Mouse (Mus musculus): ENCODE measurements around the gene Plscr5.
A peak's percentile ranks its signal among the peaks of the same experiment; 100 is the strongest.
"Not testable (repeated sequence)": the region's sequence is repeated elsewhere in the genome, so short reads cannot be mapped to it uniquely, and the experiment has no call there.

Gene Plscr5

DNA sequence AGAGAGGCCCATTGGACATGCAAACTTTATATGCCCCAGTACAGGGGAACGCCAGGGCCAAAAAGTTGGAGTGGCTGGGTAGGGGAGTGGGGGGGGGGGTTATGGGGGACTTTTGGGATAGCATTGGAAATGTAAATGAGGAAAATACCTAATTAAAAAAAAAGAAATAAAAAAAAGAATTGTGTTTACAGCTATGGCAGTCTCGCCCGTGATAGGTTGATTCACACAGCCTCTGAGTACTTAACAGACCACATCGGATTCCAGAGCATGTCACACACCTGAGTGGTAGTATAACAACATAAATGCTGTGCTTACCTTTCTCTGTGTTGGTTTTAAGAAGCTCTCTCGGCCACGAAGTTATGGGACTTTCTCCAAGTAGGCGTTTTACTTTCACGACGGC, at the start of gene Plscr5:
Plscr5 (plus strand) TSS at position 301 of the 400 bp plus-strand sequence.
- DNase-seq (ENCODE audit: low read depth, low spot score) = not testable (repeated sequence)

DNA sequence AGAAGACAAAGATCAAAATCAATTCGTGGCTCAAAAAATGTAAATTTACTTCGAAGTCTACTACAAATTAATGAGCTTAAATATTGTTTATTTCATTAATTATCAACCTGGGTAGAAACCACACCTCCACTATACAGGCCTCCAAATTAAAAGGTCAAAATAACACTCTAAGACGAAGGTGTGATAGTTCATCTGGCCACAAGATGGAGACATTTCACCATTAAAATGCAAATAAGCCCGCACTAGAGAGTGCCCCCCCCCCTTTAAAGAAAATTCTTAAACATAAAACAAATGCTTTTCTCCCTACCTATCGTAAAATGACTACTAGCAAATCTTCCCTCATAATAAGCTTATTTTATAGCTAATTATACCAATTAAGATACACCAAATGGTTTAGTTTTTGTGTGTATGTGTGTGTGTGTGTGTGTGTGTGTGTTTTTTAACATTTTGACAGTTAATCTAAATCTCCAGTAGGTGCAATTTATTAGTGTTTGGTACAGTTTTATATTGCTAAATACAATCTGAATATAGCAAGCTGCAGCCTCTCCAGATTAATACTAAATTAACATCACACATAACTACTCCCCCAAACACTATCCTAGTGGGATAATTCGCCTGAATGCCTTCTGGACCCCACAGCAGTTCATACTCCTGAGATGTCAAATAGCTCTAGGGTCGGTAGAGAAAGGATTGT, 45.0 kb upstream of the Plscr5 start:
- DNase-seq (ENCODE audit: low read depth, low spot score) = peak; percentile 36

DNA sequence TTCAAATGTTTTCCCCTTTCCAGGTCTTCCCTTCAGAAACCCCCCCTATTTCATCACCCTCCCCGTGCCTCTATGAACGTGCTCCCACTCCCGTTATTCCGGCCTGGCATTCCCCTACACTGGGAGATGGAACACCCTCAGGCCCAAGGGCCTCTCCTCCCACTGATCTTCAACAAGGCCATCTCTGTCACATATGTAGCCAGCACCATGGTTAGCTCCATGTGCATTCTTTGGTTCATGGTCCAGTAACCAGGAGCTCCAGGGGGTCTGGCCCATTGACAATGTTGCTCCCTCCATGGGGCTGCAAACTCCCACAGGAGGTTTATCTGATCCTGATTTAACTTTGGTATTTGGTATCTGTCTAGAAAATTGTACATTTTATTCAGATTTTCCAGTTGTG, 30.5 kb upstream of the Plscr5 start:
- DNase-seq (ENCODE audit: low read depth, low spot score) = peak; percentile 54

DNA sequence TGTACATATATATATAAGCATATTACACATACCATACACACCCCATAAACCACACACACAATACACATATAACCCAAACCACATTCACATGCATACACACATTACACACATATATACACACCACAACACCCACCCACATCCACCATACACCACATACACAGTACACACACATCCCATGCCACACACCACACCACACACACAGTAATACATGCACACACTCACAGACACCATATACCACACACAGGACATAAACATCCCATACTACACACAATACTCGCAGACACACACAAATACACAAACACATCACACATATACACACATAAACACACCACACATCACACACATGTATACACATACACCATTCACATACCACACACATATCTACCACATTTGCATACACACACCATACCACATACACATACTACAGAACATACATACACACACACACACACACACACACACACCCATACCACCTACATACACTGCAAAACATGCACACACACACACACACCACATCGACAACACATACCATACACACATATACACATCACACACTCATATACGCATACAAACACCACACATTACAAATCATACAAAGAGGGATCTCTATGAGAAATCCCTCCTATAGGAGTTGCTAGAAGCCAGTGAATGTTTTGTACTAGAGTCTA, 19.3 kb upstream of the Plscr5 start:
- no peak for DNase-seq (ENCODE audit: low read depth, low spot score)

DNA sequence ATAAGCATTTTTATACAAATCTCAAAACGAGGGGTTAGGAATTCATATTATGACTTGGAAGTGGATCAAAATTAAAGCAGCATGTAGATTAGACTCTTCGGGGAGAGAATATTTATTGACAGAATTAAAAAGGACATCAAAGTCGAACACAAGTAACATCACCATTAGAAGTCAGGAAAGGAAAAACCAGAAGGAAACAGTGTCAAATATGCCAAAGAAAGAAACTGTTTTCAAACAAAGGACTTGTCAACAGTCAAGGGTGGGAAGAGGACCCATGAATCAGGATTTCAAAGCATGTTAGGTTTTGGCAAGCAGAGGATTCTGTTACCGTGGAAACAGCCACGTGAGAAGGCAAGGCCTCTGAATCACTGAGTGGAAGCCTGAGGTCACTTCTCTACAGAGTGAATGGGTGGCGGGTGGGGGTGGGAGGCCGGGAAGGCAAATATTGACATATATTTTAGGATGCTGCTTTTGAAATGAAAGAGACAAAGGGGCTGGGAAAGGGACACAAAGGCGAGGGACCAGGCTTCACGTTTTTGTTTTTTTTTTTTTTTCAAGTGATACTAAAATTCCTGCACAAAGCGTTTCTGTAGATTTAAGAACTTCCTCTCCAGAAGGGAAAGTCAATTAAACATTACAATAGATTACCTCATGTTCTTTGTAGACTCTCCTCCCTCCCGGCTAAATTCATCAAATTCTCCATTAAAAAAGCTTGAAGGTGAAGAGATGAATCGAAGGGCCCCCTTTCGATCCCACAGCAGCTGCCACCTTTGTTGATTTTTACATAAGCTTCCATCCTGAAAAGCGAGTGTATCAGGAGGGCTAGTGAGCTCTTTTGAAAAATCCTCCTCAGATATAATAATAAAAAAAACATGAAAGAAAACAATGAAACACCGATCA, 18.3 kb upstream of the Plscr5 start:
- peak; percentile 76 for DNase-seq (ENCODE audit: low read depth, low spot score)

DNA sequence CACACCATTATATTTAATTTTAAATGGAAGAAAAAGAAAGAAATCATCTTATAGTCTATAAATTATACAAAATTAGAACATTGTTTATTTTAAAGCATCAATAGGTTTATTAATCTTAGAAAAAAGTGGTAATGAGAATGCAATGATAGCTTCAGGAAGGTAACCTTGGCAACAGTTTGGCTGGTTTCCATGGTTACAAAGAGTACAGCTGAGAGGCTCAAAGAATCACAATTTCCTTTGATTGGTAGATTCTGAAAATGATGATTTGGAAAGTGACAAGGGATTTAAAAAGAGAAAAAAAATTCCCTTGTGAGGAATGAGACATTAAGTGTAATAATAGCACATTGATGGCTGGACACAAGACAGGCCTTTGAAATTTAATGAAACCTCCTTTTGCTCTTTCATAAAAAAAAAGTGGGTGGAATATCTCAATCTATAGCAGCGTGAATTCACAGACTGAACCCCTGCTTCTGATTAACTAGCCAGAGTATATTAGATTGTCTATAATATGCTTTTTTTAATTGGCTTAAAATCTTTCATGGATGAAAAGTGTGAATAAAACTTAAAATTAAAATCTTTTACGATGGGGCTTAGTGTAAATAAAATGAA, 13.8 kb upstream of the Plscr5 start:
- peak; percentile 23 for DNase-seq (ENCODE audit: low read depth, low spot score)

DNA sequence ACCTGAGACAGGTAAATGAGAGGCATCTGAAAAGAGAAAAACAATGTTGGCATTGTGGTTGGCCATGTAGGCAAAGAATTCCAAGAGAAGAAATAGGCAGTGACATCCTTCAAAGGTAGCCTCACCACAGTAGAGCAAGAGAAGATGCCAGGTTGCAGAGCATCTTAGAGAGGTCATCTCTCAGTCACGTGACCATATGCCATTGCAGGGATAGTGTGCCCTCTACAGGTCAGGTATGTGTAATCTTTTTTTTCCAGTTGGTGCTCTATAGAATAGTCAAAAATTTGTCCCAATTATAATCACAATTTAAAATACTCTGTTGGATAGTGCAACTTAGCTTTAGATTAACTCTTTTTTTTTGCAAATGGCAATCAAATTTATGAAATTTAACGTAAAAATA, 1.4 kb upstream of the Plscr5 start:
- DNase-seq (ENCODE audit: low read depth, low spot score) = peak; percentile 9

DNA sequence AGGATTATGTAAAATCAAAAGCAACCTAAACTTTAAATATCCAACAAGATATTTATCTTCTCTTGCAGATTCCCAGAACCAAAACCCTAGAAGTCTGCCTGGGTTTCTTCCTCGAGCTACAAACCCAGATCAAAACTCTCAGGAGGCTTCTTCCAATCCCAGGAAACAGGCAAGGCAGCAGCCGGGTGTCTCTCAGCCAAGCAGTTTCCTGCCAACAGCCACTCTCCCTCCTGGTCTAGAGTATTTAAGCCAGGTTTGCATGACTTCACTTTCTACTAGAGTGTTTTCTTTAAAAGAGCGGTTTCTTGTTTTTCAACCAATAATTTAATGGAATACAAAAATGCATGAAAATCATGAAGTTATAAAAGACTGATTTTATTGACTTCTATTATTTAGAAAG, 5.7 kb downstream of the Plscr5 start:
- no peak for DNase-seq (ENCODE audit: low read depth, low spot score)

DNA sequence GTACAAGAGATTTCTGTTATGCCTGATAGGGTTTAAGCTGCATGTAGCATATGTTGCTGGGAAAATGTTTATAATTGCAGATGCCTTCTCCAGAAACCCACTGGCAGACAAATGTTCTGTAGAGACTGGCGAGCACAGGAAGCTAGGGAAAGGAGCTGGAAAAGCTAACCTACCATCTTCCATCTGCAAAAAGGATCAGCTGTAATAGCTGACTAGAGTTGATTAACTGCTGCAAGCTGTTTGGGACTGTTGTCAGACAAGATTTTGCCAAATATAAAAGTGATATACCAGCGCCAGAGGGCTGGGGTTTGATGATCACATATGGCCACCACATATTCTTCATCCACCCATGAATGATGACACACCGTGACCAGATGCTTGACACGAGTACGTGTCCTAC, 6.8 kb downstream of the Plscr5 start:
- no peak for DNase-seq (ENCODE audit: low read depth, low spot score)

DNA sequence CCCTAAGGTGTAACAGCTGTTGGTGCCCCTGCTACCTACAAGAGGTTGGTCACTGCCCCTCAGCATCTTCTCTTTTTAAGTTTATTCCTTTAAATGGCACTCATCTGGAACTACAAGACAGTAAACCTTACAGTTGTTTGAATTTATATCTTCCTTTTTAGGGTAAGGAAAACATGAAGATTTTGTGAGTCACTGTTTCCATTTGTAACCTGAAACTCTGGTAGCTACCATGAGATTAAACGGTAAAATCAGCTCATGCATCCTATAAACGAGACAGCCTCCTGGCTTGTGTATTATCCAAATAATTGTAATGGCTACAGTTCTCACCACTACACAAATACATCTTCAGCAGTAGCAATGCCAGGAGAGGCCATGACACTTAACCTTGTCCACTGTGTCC, 11.7 kb downstream of the Plscr5 start:
- no peak for DNase-seq (ENCODE audit: low read depth, low spot score)

DNA sequence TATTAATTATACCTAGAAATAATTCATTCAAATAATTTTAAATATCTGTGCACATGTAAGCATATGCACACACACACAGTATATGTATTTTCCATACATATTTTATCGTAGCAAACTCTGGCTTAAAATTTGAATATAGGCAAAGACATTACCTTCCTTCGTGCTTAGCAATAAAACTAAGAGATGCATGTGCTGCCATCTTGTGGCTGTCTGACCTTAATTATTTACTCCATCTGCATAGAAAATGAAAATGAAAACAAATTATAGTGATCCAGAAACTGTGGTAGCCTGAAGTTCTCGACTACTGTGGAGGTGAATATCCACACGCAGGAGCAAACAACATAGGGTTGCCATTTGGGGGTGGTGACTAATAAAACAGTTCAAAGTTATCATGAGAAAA, 14.6 kb downstream of the Plscr5 start:
- peak; percentile 27 for DNase-seq (ENCODE audit: low read depth, low spot score)

DNA sequence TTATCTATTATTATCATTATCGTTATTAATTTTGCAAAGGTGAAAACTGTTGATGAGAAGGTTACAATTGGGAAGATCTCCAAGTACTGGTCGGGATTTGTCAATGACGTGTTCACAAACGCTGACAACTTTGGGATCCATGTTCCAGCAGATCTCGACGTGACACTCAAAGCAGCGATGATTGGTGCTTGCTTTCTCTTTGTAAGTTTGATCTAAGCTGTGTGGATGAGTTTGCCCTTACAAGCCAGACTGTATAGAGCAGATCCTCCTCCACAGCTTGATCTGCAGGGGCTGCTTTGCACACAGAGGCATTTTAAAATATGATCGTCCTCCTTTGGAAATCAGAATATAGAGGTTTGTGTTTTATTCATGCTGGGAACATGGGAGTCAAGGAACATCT, 15.0 kb downstream of the Plscr5 start:
- no peak for DNase-seq (ENCODE audit: low read depth, low spot score)

DNA sequence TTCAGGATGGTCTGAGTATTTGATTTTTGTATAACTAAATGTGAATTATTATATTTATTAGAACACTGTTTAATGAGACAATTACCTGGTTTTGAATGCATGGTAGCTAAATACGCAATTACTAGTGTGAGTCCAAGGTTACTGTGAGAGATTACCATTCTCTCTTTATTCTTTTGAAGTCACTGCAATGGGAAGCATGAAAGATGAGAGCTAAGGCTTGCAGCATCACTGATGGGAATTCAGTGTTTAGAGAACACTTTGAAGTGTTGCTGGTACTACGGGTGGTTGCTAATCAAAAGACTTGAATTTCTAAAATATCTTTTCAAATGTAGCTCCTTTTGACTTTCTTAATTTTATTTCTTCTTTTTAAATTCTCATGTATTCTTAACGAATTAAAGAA, 17.1 kb downstream of the Plscr5 start:
- DNase-seq (ENCODE audit: low read depth, low spot score) = no peak

DNA sequence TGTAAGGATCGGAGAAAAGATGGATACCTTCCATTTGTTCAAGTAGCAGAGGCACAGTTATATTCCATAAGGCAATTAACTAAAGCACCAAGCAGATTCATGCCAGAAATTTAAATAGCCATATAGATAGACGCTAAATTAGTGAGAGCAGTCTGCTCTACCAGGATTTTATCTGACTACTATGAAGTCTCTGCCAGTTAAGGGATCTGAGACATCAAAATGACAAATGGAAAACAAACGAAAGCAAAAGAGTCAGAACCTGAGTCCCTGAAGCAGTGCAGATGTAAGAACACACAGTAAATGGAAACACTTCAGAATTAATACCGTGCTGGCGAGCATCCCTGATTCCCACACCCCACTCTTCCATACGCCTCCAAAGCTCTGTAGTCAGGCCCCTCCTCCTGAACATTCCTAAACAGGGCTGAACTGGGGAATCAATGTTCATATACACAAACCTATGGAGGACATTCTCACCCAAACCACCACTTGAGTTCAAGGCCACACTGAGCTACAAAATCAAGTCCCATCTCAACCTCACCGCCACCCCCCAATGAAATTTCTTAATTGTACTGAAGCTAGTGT, 17.7 kb downstream of the Plscr5 start:
- DNase-seq (ENCODE audit: low read depth, low spot score) = no peak

DNA sequence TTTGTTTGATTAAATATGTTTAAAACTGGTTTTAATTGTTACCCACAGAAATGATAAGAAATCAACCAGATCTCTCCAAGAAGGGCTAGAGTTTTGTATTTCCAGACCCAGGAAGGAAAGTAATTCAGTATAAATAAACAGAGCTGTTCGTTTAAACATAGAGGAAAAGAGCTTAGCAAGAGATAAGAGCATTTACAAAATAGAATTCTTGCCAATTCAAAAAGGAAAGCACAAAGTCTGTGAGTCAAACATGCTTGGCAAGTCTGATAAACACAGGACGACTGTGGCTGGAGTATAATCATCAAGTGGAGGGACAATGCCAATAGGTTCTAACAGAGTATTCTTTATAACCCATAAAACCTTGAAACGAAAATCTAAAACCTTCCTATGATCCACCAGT, 18.3 kb downstream of the Plscr5 start:
- DNase-seq (ENCODE audit: low read depth, low spot score) = no peak

DNA sequence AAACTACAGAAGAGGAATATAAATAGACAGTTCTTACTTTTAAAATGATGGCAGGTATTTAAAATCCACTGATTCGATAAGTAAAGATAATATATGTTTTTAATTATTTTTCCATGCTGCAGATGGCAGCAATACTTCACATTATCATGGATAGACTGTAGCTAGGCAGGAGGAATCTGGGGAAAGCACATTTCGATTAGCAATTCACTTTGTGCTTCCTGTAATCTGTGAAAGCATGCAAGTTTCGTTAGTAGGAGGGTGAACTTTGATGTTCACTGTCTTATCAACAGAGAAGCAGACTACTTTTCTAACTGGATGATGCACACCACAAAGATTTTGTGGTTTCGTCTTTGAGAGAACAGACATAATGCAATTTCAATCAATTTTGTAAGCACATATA, 24.7 kb downstream of the Plscr5 start:
- no peak for DNase-seq (ENCODE audit: low read depth, low spot score)

DNA sequence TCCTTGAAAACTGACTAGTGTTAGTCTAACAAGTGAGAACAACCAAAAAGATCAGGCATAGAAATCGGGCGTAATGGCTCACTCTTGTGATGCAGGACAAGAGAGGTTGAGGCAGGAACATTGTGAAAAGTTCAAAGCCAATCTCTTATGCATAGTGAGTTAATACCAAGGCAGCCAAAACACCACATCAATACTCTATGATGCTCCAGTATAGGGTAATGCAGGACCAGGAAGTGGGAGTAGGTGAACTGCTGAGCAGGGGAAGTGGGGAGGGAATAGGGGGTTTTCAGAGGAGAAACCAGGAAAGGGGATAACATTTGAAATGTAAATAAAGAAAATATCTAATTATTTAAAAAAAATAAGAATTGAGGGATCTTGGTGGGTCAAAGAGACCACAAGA, 25.2 kb downstream of the Plscr5 start:
- DNase-seq (ENCODE audit: low read depth, low spot score) = no peak

DNA sequence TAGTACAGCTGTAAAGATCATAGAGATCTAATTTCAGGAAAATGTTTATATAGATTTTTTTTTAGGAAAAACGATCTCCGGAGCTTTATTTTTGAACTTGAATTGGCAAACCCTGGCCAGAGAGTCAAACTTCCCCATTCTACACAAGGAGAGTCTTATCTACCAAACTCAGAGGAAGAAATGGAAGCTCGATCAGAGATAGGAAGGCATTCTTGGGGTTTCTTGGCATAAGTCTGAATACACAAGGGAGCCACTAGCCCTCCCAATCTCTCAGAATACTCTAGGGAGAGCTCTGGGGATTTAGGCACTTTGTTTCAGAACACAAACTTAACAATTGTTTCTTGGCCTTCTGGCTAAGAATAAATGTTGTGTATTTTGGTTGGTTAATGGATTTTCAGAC, 27.4 kb downstream of the Plscr5 start:
- no peak for DNase-seq (ENCODE audit: low read depth, low spot score)

DNA sequence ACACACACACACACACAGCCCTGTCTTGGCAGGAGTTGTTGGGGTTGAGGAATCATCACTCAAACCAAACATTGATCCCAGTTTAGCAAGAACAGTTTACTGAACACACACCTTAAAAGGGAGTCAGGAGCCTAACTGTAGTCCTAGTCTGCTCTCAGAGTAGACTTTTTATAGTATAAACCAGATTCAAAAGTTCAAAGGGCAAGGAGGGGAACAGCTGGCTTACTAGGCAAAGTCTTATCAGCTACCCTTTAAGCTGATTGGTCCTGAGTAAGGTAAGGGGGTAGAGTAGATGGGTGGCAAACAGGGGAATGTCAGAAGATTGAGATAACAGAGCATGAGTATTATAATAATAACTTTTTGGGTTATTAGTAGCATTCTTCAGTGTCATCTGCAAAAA, 28.7 kb downstream of the Plscr5 start:
- DNase-seq (ENCODE audit: low read depth, low spot score) = no peak

DNA sequence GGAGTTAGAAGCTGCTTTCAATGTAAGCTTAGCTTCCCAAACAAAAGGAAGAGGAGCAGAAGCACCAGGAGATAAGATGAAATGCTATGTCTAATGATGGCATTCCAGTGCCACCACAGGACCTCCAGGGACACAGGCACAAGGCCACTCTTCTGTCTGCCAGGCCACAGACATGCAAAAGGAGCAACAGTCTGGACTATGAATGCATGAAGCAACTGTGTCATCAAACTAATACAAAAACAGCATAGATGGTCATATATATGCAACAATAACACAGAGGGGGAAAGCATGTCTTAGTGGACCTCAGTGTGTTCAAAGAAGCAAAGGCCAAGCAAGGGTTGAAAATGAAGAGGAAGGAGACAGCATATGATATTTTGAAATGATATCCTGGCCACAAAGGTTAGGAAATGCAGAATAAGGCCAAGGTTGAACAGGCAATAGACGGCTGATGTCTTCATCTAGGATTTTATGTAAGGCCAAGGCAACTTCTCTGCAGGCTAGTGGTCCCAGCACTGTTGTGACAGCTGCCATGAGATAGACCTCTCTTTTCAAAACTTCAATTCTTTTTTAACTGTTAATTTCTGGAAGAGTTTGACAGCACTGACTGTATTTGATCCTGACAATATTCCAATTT, 32.0 kb downstream of the Plscr5 start:
- no peak for DNase-seq (ENCODE audit: low read depth, low spot score)

DNA sequence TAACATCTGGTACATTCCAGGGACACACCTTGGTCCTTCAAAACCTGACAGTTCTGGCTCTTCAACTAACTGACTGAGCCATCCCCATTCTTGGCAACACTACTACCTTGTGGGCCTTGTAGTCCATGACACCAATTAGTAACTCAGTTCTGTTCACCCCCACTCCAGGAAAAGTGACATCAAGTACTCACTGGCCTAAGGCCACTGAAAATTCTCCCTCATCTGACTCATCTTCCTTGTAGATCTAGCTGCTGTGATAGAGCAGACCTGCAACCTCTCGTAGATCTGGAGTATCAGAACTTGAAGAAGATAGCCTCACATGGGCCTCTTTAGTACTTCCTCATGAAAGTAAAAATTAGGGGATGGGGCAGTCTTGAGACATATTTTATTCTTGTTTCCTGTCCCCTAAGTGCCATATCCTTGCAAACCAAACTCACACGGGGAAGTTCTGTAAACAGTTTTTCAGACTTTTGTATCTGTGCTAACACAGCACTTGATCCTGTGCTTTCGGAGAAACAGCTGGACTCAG, 33.5 kb downstream of the Plscr5 start:
- DNase-seq (ENCODE audit: low read depth, low spot score) = no peak
